Mouse (Mus musculus) spleen, adult 2 months (tissue): Measurements from ENCODE around the gene Epop.
A peak's percentile ranks its signal among the peaks of the same experiment; 100 is the strongest.

Experiments
- CTCF ChIP-seq: fragments of 200-500 bp; IDR thresholded peaks from 2 replicates; pipeline ENCODE4 v1.5.1; 2011; ENCODE audit warnings: mild to moderate bottlenecking, inconsistent platforms; ENCODE audit not compliant: insufficient read depth, insufficient read length, insufficient replicate concordance; ENCODE audit errors: extremely low read depth
- POLR2A ChIP-seq: fragments of 200-500 bp; IDR thresholded peaks from 2 replicates; pipeline ENCODE4 v1.6.1; 2011; ENCODE audit warnings: low read depth, low read length, inconsistent platforms

DNA sequence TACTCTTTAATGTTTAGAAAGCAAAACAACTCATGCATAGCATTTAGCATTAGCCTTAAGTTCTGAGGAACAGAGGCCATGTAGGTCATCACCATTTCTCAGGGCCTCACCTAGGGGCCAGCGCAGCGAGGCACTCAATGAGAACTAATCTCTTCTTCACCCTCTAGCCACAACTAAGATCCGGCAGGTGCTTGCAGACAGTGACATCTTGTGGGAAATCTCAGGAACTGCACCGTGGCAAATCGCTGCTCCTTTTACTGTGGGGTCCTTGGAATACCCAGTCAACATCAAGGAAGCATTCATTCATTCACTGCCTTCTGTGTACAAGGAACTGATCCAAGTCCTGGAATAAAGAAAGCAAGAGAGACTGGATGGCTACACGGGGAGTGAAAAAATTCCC lies 7.1 kb downstream of the Epop start:
- no peak for TF ChIP-seq POLR2A
- peak; percentile 85; the same call in 1 of the 2 replicates for TF ChIP-seq CTCF
